Comparison of ENCODE assay signal across 7 mouse cellular contexts in the genomic region with DNA sequence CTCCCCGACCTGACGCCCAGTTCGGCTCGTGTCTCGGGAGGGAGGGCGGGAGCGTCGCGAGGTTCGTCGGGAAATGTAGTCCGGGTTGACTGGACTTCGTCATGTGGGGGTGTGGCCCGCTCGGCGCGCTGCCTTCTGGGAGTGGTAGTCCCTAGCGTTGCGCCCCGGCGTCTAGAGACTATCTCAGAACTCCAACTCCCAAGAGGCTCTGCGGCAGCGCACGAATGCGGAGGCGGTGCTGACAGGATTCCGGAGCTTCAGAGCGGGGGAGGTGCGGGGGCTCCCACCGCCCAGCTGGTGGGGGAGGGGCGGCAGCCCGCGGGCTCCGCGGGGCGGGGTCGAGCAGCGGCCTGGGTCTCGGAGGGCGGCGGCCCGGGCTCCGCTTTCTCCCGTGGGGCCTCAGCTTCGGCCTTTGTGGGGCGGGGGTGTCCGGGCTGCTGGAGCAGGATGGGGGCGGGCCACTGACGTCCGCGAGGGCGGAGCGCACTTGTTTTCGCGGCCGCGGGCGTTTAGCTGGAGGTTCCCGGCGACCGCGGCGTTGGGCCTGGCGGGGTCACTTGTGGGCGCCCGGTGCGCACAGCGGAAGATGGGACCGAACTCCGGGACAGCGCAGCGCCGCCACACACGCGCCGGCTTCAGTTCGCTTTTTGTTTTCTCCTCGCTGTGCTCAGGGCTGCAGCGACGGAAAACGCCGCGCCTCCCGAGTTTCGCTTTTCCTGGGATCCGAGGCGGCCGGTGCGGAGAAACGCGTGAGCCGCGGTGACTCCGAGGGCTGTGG. TPM values are rescaled to one million over a fixed set of nuclear protein-coding genes. Genes with fewer than 3 reads are reported as not detected.
A peak's percentile ranks its signal among the peaks of the same experiment; 100 is the strongest.
DNase-seq lines count a peak whose midpoint lies in the region; ATAC-seq lines count a peak whose summit lies in the region.

Gene Phf13, minus strand, starts transcription at position 86 of the 778 bp plus-strand sequence.

- H3K27me3 ChIP-seq in intestine, embryonic 15.5 days (replicated peaks): no peaks in the 10 kb centered on the region
- peaks cover 20% of the 10 kb centered on the region; the same call in 1 of the 2 replicates for H3K27me3 ChIP-seq in midbrain, embryonic 10.5 days (ENCODE audit: low read depth, poor library complexity, severe bottlenecking)

- H3K4me1 ChIP-seq in intestine, embryonic 15.5 days (replicated peaks): peaks cover 23% of the 10 kb centered on the region
- H3K4me1 ChIP-seq in midbrain, embryonic 10.5 days: peaks cover 35% of the 10 kb centered on the region

- DNase-seq in adrenal gland, adult 2 months: peak; percentile 99
- peak; percentile 98 for DNase-seq in embryo, embryonic 11.5 days (ENCODE audit: low read depth, low spot score)
- peak; percentile 97 to 99 for DNase-seq in gastrocnemius, postnatal 36 days
- peak; percentile 100 for DNase-seq in left cerebral cortex, postnatal 25 days (ENCODE audit: low spot score in 2 of 2)
- DNase-seq in midbrain, embryonic 10.5 days (ENCODE audit: low spot score): peak; percentile 100
- DNase-seq in right cerebral cortex, postnatal 4 days: peak; percentile 97

- H3K4me2 ChIP-seq in intestine, embryonic 15.5 days (replicated peaks): peak within 1 kb of the TSS; percentile 88

- H3K4me3 ChIP-seq in intestine, embryonic 15.5 days (replicated peaks): peak within 1 kb of the TSS; percentile 86
- peak within 1 kb of the TSS; percentile 95 for H3K4me3 ChIP-seq in midbrain, embryonic 10.5 days

- peak within 1 kb of the TSS; percentile 93 for H3K9ac ChIP-seq in intestine, embryonic 15.5 days

- WGBS in intestine, embryonic 15.5 days: under 1% methylated on average over 94 of the region's 94 CpGs
- WGBS in midbrain, embryonic 10.5 days: under 1% methylated on average over 94 of the region's 94 CpGs

- peaks cover 7% of the 10 kb centered on the region for H3K36me3 ChIP-seq in intestine, embryonic 15.5 days
- H3K36me3 ChIP-seq in midbrain, embryonic 10.5 days: peaks cover 22% of the 10 kb centered on the region

- intact Hi-C loops in gastrocnemius, postnatal 36 days (cut with DNase I): no loop called here
- intact Hi-C loops in left cerebral cortex, postnatal 25 days (cut with DNase I): loop anchor here (1.0 kb wide), 1 partner anchor 12 kb away; the partner anchor contains the start of gene Klhl21

- peak; percentile 97 for ATAC-seq in intestine, embryonic 15.5 days

- no peaks in the 10 kb centered on the region for H3K9me3 ChIP-seq in intestine, embryonic 15.5 days
- no peaks in the 10 kb centered on the region for H3K9me3 ChIP-seq in midbrain, embryonic 10.5 days (replicated peaks)

- H3K27ac ChIP-seq in intestine, embryonic 15.5 days: peak within 1 kb of the TSS; percentile 90
- peak within 1 kb of the TSS; percentile 96 for H3K27ac ChIP-seq in midbrain, embryonic 10.5 days (replicated peaks)

RNA-seq across cellular contexts. Expression of gene Phf13, which starts in this region (rescaled TPM):
- 10 to 100 TPM; 12.1 to 14.2 TPM for total RNA-seq in adrenal gland, adult 2 months (2021)
- 22.8 and 24.3 TPM in 2 replicates for polyA plus RNA-seq in adrenal gland, adult 2 months (2012; rRNA removed)
- total RNA-seq in gastrocnemius, postnatal 36 days (2021): 1 to 10 TPM; 3.6 to 4.0 TPM
- 20.4 and 21.0 TPM in 2 replicates for polyA plus RNA-seq in intestine, embryonic 15.5 days (2015; fragmentation: Nextera tagmentation; extraction: Ambion mirVana)
- total RNA-seq in left cerebral cortex, postnatal 25 days (2021): 10 to 100 TPM; 13.1 to 13.9 TPM
- 23.9 and 30.4 TPM in 2 replicates for polyA plus RNA-seq in midbrain, embryonic 10.5 days (2016; fragmentation: Nextera tagmentation; extraction: Ambion mirVana)

Comparison
In these comparisons a context has a peak if more than half of its experiments do, and no peak if none do; other contexts are left out.
1. Peak in every context shown above with its lines: DNase-seq, ATAC-seq, H3K4me3 ChIP-seq and H3K27ac ChIP-seq.